In the genomic region with DNA sequence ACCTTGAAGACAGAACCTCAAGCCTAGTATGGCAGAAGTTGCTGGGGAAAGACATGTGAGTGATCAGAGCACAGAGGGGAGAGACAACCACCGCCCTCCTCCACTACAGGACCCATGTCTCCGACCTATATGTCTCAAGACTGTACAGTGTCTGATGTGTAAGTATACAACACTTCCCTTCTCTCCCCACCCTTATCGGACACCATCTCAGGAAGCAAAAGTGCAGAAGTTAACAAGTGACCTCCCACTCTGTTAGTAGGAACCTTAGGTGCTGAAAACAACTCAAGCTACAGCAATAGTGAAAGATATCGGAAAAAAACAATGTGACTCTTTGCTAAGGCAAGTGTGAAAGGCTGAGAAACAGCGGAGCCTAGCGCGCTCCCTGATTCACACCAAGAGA, we compare ENCODE assay signal across 10 mouse cellular contexts.
"Had no signal": no experiment of that assay in that cellular context is flagged by ENCODE, and none has a peak within 500 bp of the region (broad histone marks: within the 10 kb centered on the region; RNA-seq: fewer than 3 reads in every experiment).

No protein-coding gene starts in this region.

- DNase-seq: liver, postnatal 0 days; lung, embryonic 14.5 days; lung, postnatal 10 days; lung, postnatal 4 days; right cerebral cortex, postnatal 14 days; thymus, adult 2 months; thymus, postnatal 25 days; thymus, postnatal 4 days had no signal

- ATAC-seq: liver, postnatal 0 days; midbrain, embryonic 13.5 days; midbrain, embryonic 15.5 days had no signal
